Mouse (Mus musculus) cortical plate, adult 2 months (tissue): ENCODE results near the gene Pdzrn3.

ENCODE experiments used
- CTCF ChIP-seq: fragments of 200-500 bp; IDR thresholded peaks from 2 replicates; pipeline ENCODE4 v1.5.1; 2011; ENCODE audit warnings: mild to moderate bottlenecking, control low read depth, low read length; ENCODE audit not compliant: insufficient read depth; ENCODE audit errors: extremely low read depth
- POLR2A ChIP-seq: fragments of 200-500 bp; IDR thresholded peaks from 2 replicates; pipeline ENCODE4 v1.6.1; 2011; ENCODE audit warnings: mild to moderate bottlenecking, low read length, control low read depth; ENCODE audit not compliant: insufficient read depth; ENCODE audit errors: extremely low read depth

DNA sequence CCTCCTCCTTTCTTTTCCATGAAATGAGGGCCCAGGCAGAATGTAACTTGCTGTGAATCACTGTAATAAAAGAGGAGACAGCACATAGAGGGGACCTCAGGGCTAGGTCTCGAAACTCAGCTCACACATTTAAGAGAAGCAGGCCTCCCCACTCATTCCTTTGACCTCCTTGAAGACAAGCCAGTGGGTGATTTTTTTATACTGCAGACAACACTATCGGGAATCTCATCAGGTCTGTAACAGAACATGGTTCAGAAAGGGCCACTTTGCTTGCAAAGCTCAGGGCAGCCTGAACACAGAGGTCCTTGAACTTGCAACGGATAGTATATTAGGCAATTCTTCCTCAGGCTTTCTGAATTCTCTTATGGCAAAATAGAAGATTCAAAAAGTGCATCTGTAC lies 93.8 kb downstream of the Pdzrn3 start:
- TF ChIP-seq POLR2A = no peak
- TF ChIP-seq CTCF = no peak
